Mouse (Mus musculus) large intestine, adult 2 months (tissue): ENCODE measurements around the gene Sept1. TPM values are rescaled to one million over a fixed set of nuclear protein-coding genes. Genes with fewer than 3 reads are reported as not detected.
"Not testable (repeated sequence)": the region's sequence is repeated elsewhere in the genome, so short reads cannot be mapped to it uniquely, and the experiment has no call there.

Experiments used
- DNase-seq: peaks from one replicate; pipeline ENCODE4 v3.0.0-alpha.2; 2012; ENCODE audit warnings: low read depth, low spot score
- WGBS: fragments of 180-500 bp; shearing (Covaris S2); methylation state at CpG from one replicate; pipeline ENCODE4 v1.1.7; 2018; 5-methylcytosine and 5-hydroxymethylcytosine counted together
- polyA plus RNA-seq: library from polyadenylated mRNA; depleted of rRNA; stranded (reverse); fragments of >200 nt; gene quantifications from 2 replicates; pipeline ENCODE4 v1.2.3, GENCODE M21; 2012

The Sept1 gene
- polyA plus RNA-seq, 1 experiment: 32.4 TPM

DNA sequence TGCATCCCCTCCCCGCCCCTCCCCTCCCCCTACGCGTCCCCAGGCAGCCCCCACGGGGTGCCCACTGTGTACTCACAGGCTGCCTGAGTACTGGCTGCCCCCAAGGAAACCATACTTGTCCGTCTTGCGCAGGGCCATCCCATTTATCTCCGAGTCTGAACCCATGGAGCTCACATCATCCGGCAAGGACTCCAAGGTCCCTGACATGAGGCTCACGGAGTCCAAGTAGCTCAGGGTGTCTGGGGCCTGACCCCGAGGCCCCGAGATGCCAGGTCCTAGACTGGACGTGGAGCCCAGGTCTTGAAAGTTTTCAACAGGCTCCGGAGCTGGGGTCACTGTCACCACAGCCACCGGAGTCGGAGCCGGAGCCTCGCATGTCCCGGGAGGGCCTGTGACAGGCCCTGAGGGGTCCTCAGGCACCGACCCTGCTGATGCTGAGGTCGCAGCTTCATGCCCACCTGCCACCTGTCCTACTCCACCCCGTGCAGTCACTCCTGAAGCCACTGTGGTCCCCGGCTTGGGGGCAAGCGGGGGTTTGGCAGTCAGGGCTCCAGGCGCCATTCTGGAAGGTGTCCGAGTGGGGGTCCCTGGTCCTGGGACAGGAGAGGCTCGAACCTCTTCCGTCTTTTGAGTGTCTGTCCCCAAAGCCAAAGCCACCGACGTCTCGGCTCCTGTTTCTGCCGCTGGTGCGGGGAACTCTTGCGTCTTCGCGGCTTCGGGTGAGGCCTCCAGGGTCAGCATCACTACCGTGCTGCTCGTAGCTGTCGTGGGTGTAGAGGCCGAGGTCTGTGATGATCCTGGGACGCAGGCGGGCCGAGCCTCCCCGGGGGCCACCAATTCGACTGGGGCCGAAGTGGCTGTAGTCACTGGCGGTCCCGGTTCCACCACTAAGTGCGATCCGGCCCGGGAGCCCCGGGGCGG lies 25.3 kb downstream of the Sept1 start:
- no peak for DNase-seq
- under 1% methylated on average over 53 of the region's 53 CpGs for WGBS

DNA sequence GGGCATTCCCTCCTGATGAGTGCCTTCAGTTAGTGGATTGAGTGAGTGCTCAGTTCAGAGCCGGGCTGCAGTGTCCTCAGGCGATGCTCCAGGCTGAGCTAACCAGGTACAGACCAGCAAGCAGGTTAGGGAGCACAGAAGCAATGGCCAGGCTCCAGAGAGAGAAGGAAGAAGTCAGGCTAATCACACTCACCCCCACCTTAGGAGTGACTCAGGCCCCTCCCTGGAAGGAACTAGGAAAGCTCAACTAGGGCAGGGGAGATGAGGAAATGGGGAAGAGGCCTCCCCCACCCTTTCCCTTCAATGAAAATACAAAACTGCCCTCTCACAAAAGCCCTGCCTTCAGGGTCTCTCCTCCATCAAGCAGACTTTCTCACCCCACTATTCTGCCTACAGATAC lies 26.3 kb downstream of the Sept1 start:
- 17% methylated on average over 2 of the region's 2 CpGs for WGBS
- no peak for DNase-seq

DNA sequence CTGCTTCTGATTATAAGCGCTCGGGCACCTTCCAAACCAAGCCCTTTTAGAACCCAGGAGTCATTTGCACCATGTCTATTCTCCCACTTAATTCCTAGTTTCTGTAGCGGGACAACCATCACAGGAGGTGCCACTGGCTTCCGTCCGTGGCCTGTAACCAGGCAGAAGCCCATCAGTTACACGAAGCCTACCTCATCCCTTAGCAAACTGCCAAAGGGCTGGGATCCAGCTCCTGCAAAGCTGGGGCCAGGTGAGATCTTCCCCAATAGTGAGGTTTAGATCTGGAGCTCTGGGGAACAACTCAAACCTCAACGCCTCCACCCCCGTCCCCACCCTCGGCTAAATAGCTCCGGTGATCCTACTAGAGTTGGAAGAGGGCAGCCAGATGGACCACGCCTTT lies 36.4 kb downstream of the Sept1 start:
- DNase-seq: no peak
- 25% methylated on average over 11 of the region's 11 CpGs for WGBS

DNA sequence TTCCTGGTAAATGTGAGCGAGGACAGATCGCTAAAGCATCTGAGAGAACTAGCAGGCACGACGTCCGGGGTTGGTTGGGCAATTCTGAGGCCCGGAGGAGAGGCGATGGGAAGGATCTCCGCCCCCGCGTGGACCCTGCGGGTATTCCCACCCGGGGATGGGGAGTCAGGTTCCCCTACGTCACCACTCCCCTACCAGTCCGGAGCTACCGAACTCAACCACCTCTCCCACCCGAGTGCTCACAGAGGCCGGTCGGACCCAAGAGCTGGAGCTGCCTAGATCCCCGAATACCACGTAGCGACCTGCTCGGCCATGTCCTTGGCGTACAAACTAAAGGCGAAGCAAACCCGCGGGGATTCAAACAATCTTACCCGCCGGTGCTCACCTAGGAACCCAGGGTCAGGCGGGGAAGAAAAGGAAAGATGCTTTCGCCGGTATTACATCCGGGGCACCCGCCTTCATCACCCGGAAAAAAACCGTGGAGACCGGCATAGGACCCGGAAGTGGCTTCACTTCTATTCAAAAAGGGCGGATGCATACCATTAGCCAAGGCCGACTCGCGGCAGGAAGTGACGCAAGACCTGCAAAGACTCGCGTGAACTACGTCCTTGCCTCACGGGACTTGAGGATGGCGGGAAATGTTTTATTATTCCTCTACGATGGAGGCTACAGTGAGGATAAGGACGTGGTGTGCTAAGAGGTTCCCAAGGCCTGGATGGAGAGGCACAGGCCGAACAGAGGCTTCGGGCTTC lies 37.2 kb downstream of the Sept1 start, which contains the start of gene Cd2bp2:
TSS of gene Cd2bp2 (minus strand) at position 507 of the 752 bp plus-strand sequence.
- DNase-seq: peak; percentile 94
- under 1% methylated on average over 51 of the region's 51 CpGs for WGBS

DNA sequence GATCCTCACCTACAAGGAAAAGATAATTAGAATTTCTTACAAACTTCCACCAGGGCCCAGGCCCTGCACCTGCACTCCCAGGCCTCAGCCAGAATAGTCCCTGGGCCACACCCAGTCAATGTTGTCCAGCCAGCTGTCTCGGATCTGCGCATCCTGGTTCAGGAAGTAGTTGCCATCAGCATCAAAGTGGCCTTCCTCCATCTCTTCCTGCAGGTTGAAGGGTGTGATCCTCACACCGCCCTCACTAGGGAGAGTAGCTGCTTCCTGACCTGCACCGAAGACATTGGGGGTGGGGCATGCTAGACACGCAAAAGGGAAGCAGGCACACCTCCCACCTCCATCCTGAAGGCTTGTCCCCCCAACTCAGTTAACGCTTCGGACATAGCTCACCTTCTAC lies 38.3 kb downstream of the Sept1 start:
- WGBS: 50% methylated on average over 7 of the region's 7 CpGs
- no peak for DNase-seq

DNA sequence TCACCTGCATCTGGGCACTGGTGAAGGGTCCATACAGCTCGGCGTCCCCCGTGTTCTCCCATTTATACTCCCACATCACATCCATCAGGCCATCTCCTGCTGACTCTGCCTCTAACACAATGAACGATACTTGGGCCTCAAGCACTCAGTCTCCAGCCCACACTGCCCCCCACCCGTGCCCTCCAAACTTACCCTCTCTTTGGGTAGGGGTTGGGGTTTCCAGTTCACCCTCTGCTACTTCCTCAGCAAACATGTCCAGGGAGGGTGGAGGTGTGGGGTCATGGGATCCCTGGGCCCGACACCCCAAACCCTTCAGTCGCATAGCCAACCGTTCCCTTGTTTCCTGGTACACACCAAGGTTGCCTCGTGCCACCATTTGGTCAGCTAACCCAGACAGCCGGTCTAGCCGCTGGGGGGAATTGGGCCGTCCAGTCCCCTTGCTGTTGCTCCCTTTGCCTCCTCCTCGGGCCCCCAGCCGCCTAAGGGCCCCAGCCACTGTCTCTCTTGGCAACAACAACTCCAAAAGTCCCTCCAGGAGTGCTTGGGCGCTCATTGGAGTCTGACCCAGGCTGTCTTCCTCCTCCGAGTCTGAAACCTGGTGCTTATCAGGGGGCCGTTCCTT lies 38.8 kb downstream of the Sept1 start:
- 90% methylated on average over 17 of the region's 17 CpGs for WGBS
- no peak for DNase-seq

DNA sequence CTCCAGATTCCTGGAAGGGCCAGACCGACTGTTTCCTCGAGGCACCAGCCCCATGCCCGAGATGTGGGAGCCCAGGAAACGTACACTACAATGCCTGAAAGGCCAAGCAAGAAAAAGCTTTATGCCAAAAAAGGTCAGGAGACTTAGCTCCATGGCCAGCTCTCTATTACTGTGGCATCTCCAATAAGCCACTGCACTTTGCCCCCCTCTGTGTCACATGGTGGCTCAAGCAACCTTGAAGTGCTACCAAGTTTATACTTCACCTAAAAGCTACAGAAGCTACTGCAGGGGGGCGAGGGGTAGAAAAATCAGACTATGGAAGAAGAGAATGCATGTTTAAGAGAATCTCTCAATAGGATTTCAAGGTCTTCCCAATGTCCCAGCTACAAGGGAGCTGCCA lies 39.9 kb downstream of the Sept1 start:
- WGBS: 91% methylated on average over 5 of the region's 5 CpGs
- DNase-seq: no peak

DNA sequence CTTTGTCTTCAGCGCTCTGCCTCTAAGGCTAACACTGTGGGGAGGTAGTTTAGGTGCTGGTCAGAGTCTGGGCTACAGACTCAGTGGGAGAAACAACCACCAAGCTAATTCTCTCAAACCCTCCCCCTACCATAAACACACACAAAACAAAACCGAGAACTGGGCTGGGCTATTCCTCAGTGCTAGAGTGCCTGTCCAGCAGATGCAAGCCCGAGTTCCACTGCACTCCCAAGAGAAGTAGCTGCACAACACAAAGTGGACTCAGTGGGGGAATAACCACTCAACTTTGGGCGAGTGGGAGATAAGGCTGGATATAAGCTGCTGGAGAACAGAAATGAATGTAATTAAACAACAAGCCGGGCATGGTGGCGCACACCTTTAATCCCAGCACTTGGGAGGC lies 42.3 kb downstream of the Sept1 start:
- 76% methylated on average over 6 of the region's 6 CpGs for WGBS
- DNase-seq: no peak

DNA sequence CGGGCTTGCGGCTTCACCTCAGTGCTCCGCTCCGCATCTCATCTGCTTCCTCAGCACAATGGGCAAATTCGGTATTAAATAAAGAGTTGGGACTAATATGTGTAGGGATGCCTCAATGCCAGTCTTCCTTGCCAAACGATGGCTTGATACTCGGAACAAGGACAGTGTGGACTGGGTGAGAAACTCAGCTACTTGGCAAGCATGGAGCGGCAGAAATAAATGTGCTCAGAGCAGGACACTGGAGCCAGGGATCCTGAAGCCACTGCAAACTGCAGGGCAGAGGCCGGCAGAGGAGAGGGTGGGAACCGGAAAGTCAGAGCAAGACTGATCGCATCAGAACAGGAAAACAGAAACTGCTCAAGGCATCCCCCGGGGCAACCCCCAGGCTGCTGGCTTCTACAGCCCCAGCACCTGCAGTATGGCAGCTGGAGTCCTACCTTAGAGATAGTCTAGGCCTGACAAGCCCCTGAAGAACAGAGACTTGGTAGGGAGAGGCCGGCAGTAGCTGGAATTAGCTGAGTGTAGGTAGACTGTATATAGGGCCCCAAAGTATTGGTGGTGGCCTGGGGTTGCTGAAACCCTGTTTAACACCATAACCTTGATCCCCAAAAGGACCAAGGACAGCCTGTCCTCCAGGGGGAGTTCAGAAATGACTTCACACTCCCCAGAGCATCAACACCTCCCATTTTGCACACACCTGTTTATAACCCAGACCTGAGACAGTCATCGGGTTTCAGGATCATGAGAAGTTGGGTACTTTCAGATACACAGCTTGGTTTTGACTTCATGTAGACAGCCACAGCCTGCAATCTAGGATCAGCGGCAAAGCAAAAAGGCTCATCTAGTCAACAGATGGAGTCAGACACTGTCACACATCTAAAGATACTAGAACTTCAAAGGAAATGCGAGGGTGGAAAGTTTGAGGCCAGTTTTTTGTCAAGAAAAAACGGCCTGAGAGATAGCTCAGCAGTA lies 44.3 kb downstream of the Sept1 start:
- 77% methylated on average over 17 of the region's 17 CpGs for WGBS
- no peak for DNase-seq

DNA sequence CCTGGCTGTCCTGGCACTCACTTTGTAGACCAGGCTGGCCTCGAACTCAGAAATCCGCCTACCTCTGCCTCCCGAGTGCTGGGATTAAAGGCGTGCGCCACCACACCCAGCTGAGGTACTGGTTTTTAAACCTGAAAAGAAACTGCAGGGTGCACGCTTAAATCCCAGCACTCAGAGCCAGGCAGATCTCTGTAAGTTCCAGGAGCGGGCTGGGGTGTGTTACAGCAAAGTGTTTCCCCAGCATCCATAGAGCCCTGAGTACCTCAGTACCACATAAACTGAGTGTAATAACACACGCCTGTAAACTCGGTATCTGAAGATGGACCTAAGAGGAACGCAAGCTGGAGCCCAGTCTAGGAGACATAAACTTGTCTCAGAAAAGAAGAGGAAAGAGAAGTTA lies 45.6 kb downstream of the Sept1 start:
- DNase-seq: no peak
- 73% methylated on average over 10 of the region's 10 CpGs for WGBS

DNA sequence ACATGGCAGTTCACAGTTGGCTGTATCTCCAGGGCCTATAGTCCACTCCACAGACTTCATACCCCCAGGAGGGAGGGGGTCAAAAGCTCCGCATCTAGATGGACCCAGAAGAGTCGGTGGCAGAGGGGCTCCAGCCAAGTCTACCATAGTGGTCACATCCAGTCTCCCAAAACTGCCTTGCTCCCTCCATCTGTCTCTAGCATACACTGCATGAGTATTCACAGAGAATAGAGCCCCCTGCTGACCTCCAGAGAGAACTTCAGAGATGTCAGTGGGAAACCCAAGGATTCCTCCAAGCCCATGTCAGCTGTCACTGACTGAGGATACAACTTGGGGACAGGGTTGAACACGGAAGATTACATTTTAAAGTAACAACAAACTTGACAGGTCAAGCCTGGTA lies 47.3 kb downstream of the Sept1 start:
- 67% methylated on average over 3 of the region's 3 CpGs for WGBS
- DNase-seq: no peak

DNA sequence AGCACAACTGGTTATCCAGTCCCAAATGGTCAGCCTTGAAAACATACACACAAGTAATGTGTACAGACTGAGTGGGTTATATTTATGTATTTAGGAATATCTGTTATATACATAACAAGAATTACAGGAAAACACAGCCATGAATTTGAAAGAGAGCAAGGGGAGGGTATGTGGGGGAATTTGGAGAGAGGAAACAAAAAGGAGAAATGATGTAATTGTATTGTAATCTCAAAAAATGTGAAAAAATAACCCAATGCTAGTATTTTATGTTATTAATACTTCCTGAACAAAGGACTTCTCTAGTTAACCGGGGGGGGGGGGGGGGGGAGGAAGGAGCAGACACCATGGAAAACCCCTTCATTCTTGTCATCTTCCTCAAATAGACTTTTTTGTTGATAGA lies 48.2 kb downstream of the Sept1 start:
- WGBS: 40% methylated on average over 1 of the region's 1 CpGs
- DNase-seq: no peak

DNA sequence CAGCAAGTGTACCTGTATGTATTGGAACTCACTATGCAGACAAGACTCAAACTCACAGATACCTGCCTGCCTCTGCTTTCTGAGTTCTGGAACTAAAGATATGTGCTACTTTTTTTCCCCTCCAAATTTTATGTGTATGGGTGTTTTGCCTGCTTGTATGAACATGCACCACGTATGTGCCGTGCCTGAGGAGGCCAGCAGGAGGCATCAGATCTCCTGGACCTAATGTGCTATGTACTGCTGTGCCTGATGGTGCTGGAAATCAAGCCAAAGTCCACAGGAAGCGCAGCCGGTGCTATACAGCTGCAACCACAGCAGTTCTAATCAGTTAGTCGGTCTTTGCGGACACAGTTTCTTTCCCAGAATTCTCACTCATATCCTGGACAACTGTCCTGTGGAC lies 49.1 kb downstream of the Sept1 start:
- no peak for DNase-seq

DNA sequence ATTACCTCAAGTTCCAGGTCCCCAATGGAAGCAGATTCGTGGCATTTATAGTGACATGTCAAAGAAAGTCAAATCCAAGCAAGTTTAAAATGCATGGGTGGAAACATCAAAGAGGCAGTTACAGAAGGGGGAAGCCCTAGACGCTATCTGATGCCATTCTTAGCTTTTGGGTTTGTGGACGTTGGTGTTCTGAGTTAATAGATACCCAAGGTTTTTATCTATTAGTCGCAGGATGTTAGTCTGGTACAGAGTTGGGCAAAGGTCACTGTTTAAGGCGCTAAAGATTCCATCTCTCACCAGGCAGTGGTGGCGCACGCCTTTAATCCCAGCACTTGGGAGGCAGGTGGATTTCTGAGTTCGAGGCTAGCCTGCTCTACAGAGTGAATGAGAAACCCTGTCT lies 49.6 kb downstream of the Sept1 start:
- no peak for DNase-seq
- 56% methylated on average over 8 of the region's 8 CpGs for WGBS

More for the DNA sequence above, 49.1 kb downstream of the Sept1 start:
- WGBS: 47% methylated on average over 6 of the region's 6 CpGs

DNA sequence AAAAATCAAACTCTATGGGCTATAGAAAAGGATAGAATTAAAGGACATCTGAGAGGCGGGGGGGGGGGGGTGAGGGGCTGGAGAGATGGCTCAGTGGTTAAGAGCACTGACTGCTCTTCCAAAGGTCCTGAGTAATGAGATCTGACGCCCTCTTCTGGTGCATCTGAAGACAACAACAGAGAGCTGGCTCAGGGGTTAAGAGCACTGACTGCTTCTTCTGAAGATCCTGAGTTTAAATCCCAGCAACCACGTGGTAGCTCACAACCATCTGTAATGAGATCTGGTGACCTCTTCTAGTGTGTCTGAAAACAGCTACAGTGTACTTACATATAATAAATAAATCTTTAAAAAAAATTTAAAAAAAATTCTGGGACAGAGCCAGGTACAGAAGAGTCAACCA lies 51.2 kb downstream of the Sept1 start:
- WGBS: 41% methylated on average over 3 of the region's 3 CpGs

DNA sequence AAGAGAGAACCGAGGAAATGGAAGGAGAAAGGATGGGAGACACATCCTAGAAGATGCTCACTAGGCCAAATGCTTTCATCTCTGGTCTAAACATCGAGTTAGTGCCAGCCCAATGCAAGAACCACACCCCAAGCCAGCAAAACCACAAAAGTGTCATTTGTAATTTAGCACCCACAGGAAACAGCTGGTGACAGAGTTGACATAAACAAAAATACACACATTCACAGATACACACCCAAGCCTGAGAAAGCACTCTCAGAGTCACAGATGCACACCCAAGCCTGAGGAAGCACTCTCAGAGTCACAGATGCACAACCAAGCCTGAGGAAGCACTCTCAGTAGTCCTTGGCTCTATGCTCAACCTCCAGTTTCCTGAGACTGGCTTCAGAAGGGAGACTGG lies 52.1 kb downstream of the Sept1 start:
- WGBS: 38% methylated on average over 2 of the region's 2 CpGs
- DNase-seq: no peak

More for the DNA sequence above, 51.2 kb downstream of the Sept1 start:
- not testable (repeated sequence) for DNase-seq

DNA sequence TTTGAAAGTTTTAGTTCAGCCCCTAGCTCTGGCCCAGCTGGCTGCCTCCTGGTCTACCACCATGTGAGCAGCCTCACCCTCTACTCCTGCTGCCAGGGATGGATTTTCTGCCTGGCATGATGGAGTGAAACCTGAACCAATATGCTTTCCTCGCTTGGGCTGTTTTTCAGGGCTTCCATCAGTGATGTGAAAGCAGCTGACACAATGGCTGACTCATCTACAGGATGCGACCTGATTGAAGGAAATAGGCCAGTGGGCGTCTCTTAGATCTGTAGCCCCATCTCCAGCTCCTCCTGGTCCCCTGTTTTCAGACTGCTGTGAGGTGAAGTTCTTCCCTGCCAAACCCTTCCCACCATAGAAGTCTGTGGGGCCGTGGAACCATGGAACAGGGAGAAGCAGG lies 56.0 kb downstream of the Sept1 start:
- DNase-seq: no peak
- 67% methylated on average over 4 of the region's 4 CpGs for WGBS

DNA sequence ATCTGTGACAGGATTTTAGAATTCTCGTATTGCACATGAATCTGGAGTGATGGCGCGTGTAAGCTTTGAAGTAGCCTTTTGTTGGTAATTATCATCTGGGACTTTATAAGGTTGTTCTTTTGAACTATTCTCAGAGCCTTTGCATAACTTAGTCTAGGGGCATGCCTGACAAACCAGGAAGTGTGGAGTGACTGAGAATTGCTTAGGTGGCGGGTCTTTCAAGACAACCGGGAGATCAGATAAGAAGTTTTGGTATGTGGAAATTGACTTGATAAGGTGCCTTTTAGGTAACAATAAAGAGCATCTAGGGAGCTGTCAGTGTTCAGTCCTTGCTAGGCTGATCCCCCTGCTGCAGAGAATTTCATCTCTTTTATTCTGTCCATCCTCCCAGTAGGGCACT lies 66.4 kb downstream of the Sept1 start:
- DNase-seq: no peak
- 70% methylated on average over 5 of the region's 5 CpGs for WGBS
